Mouse (Mus musculus): ENCODE measurements around the gene Cap2.

The Cap2 gene

GRCm38 (mm10) chr13:46632796-46633195, 131.1 kb downstream of the Cap2 start:
- DNase-seq (ENCODE audit: low read depth, low spot score), result no peak

GRCm38 (mm10) chr13:46633320-46634132, 131.9 kb downstream of the Cap2 start:
- no peak for DNase-seq (ENCODE audit: low read depth, low spot score)

GRCm38 (mm10) chr13:46634133-46634488, 132.5 kb downstream of the Cap2 start:
- DNase-seq (ENCODE audit: low read depth, low spot score), result no peak

GRCm38 (mm10) chr13:46640608-46641468, 139.2 kb downstream of the Cap2 start:
- no peak for DNase-seq (ENCODE audit: low read depth, low spot score)

- DNase-seq (ENCODE audit: low read depth, low spot score), result no peak
These were observed 140.7 kb downstream of the Cap2 start for GRCm38 (mm10) chr13:46642318-46642717.

- DNase-seq (ENCODE audit: low read depth, low spot score), result no peak
These were observed 142.5 kb downstream of the Cap2 start for GRCm38 (mm10) chr13:46644175-46644574.

GRCm38 (mm10) chr13:46645476-46645875, 143.8 kb downstream of the Cap2 start:
- no peak for DNase-seq (ENCODE audit: low read depth, low spot score)

GRCm38 (mm10) chr13:46651853-46652252, 150.2 kb downstream of the Cap2 start:
- DNase-seq (ENCODE audit: low read depth, low spot score), result no peak

- DNase-seq (ENCODE audit: low read depth, low spot score), result no peak
These were observed 151.0 kb downstream of the Cap2 start for GRCm38 (mm10) chr13:46652671-46653070.

GRCm38 (mm10) chr13:46653671-46654070, 152.0 kb downstream of the Cap2 start:
- no peak for DNase-seq (ENCODE audit: low read depth, low spot score)

- no peak for DNase-seq (ENCODE audit: low read depth, low spot score)
These were observed 152.9 kb downstream of the Cap2 start for GRCm38 (mm10) chr13:46654566-46654965.

GRCm38 (mm10) chr13:46659211-46659610, 157.6 kb downstream of the Cap2 start:
- DNase-seq (ENCODE audit: low read depth, low spot score), result no peak

- DNase-seq (ENCODE audit: low read depth, low spot score), result peak; percentile 38
These were observed 161.9 kb downstream of the Cap2 start for GRCm38 (mm10) chr13:46663461-46663964.

GRCm38 (mm10) chr13:46669048-46669619, 167.5 kb downstream of the Cap2 start, which contains the start of gene Fam8a1:
Fam8a1 (plus strand) TSS chr13:46669522.
- DNase-seq (ENCODE audit: low read depth, low spot score), result peak; percentile 79

GRCm38 (mm10) chr13:46669620-46670271, 168.1 kb downstream of the Cap2 start:
- no peak for DNase-seq (ENCODE audit: low read depth, low spot score)

- no peak for DNase-seq (ENCODE audit: low read depth, low spot score)
These were observed 168.9 kb downstream of the Cap2 start for GRCm38 (mm10) chr13:46670514-46670913.

- no peak for DNase-seq (ENCODE audit: low read depth, low spot score)
These were observed 173.0 kb downstream of the Cap2 start for GRCm38 (mm10) chr13:46674601-46675000.

- no peak for DNase-seq (ENCODE audit: low read depth, low spot score)
These were observed 176.1 kb downstream of the Cap2 start for GRCm38 (mm10) chr13:46677721-46678120.

GRCm38 (mm10) chr13:46682921-46683320, 181.3 kb downstream of the Cap2 start:
- no peak for DNase-seq (ENCODE audit: low read depth, low spot score)

- no peak for DNase-seq (ENCODE audit: low read depth, low spot score)
These were observed 181.7 kb downstream of the Cap2 start for GRCm38 (mm10) chr13:46683370-46683769.

GRCm38 (mm10) chr13:46690559-46691241, 189.1 kb downstream of the Cap2 start:
- DNase-seq (ENCODE audit: low read depth, low spot score), result no peak
